Mouse (Mus musculus): Measurements from ENCODE around the gene Ldlrad2. TPM values are rescaled to one million over a fixed set of nuclear protein-coding genes. Genes with fewer than 3 reads are reported as not detected.
"Not testable (repeated sequence)": the region's sequence is repeated elsewhere in the genome, so short reads cannot be mapped to it uniquely, and the experiment has no call there.

Ldlrad2 gene
- polyA plus RNA-seq, 1 experiment from 2014 or later, result not detected

GRCm38 (mm10) chr4:137590961-137591360 lies 16.6 kb upstream of the Ldlrad2 start:
- 88% methylated on average over 4 of the region's 4 CpGs for WGBS
- no peak overlapping the region for H3K27ac ChIP-seq
- H3K36me3 ChIP-seq (replicated peaks), result no peaks in the 10 kb centered on the region
- H3K9ac ChIP-seq, result no peak overlapping the region
- H3K4me1 ChIP-seq, result peaks cover 14% of the 10 kb centered on the region
- H3K4me3 ChIP-seq, result no peak overlapping the region
- no peaks in the 10 kb centered on the region for H3K9me3 ChIP-seq
- no peaks in the 10 kb centered on the region for H3K27me3 ChIP-seq (replicated peaks)
- ATAC-seq (replicated peaks), result no peak
- H3K4me2 ChIP-seq, result no peak overlapping the region

GRCm38 (mm10) chr4:137589586-137589985 lies 15.2 kb upstream of the Ldlrad2 start:
- peaks cover 3% of the 10 kb centered on the region; the same call in 1 of the 2 replicates for H3K4me1 ChIP-seq
- WGBS, result 88% methylated on average over 3 of the region's 3 CpGs
- H3K9ac ChIP-seq, result no peak overlapping the region
- no peak overlapping the region for H3K4me3 ChIP-seq
- ATAC-seq (replicated peaks), result no peak
- no peaks in the 10 kb centered on the region for H3K9me3 ChIP-seq
- no peaks in the 10 kb centered on the region for H3K27me3 ChIP-seq (replicated peaks)
- H3K36me3 ChIP-seq (replicated peaks), result no peaks in the 10 kb centered on the region
- no peak overlapping the region for H3K27ac ChIP-seq
- H3K4me2 ChIP-seq, result no peak overlapping the region

GRCm38 (mm10) chr4:137589095-137589494 lies 14.7 kb upstream of the Ldlrad2 start:
- H3K36me3 ChIP-seq (replicated peaks); ATAC-seq (replicated peaks); H3K4me2 ChIP-seq; H3K27ac ChIP-seq; H3K4me3 ChIP-seq; H3K9me3 ChIP-seq; H3K9ac ChIP-seq; H3K4me1 ChIP-seq; H3K27me3 ChIP-seq (replicated peaks): not testable (repeated sequence)
- 73% methylated on average over 2 of the region's 3 CpGs for WGBS

- no peaks in the 10 kb centered on the region for H3K9me3 ChIP-seq
- 27% methylated on average over 3 of the region's 3 CpGs for WGBS
- no peak for ATAC-seq (replicated peaks)
Measured at GRCm38 (mm10) chr4:137581815-137582214, 7.4 kb upstream of the Ldlrad2 start.

GRCm38 (mm10) chr4:137580299-137580698 lies 5.9 kb upstream of the Ldlrad2 start:
- Histone ChIP-seq H3K9me3 (no peaks in the 10 kb centered on the region), H3K27me3 (replicated peaks) (peaks cover 15% of the 10 kb centered on the region), H3K4me1 (peaks cover 7% of the 10 kb centered on the region), H3K4me3 (no peak overlapping the region), H3K36me3 (replicated peaks) (no peaks in the 10 kb centered on the region), H3K9ac (no peak overlapping the region), H3K27ac (no peak overlapping the region), H3K4me2 (no peak overlapping the region)
- no peak for ATAC-seq (replicated peaks)
- WGBS, result 69% methylated on average over 2 of the region's 2 CpGs

More at GRCm38 (mm10) chr4:137581815-137582214, 7.4 kb upstream of the Ldlrad2 start:
- Histone ChIP-seq H3K4me3 (no peak overlapping the region), H3K36me3 (replicated peaks) (no peaks in the 10 kb centered on the region), H3K4me2 (no peak overlapping the region), H3K27me3 (replicated peaks) (peaks cover 15% of the 10 kb centered on the region), H3K27ac (no peak overlapping the region), H3K4me1 (peaks cover 7% of the 10 kb centered on the region), H3K9ac (no peak overlapping the region)

GRCm38 (mm10) chr4:137579789-137580188 lies 5.4 kb upstream of the Ldlrad2 start:
- WGBS, result 60% methylated on average over 4 of the region's 4 CpGs
- H3K4me2 ChIP-seq, result no peak overlapping the region
- no peak for ATAC-seq (replicated peaks)
- H3K9ac ChIP-seq, result no peak overlapping the region
- H3K4me1 ChIP-seq, result peaks cover 7% of the 10 kb centered on the region
- H3K27ac ChIP-seq, result no peak overlapping the region
- H3K4me3 ChIP-seq, result no peak overlapping the region
- no peaks in the 10 kb centered on the region for H3K36me3 ChIP-seq (replicated peaks)
- no peaks in the 10 kb centered on the region for H3K9me3 ChIP-seq
- H3K27me3 ChIP-seq (replicated peaks), result peaks cover 15% of the 10 kb centered on the region

- H3K27me3 ChIP-seq (replicated peaks), result peaks cover 15% of the 10 kb centered on the region
- peak overlapping the region; percentile 37 for H3K4me3 ChIP-seq
- no peak for ATAC-seq (replicated peaks)
- no peaks in the 10 kb centered on the region for H3K36me3 ChIP-seq (replicated peaks)
- H3K9ac ChIP-seq, result peak overlapping the region; percentile 22
- H3K27ac ChIP-seq, result no peak overlapping the region
- peak overlapping the region; percentile 64 for H3K4me2 ChIP-seq
- H3K9me3 ChIP-seq, result no peaks in the 10 kb centered on the region
- 4% methylated on average over 39 of the region's 39 CpGs for WGBS
- peaks cover 7% of the 10 kb centered on the region for H3K4me1 ChIP-seq
Measured at GRCm38 (mm10) chr4:137578181-137578845, 3.9 kb upstream of the Ldlrad2 start.

GRCm38 (mm10) chr4:137577486-137577885 lies 3.1 kb upstream of the Ldlrad2 start:
- Histone ChIP-seq H3K4me3 (no peak overlapping the region), H3K36me3 (replicated peaks) (no peaks in the 10 kb centered on the region), H3K9ac (no peak overlapping the region), H3K4me2 (no peak overlapping the region), H3K4me1 (peaks cover 7% of the 10 kb centered on the region), H3K9me3 (no peaks in the 10 kb centered on the region), H3K27ac (no peak overlapping the region), H3K27me3 (replicated peaks) (peaks cover 15% of the 10 kb centered on the region)
- 96% methylated on average over 12 of the region's 12 CpGs for WGBS
- no peak for ATAC-seq (replicated peaks)

- no peak overlapping the region for H3K27ac ChIP-seq
- 83% methylated on average over 9 of the region's 9 CpGs for WGBS
- no peaks in the 10 kb centered on the region for H3K9me3 ChIP-seq
- H3K36me3 ChIP-seq (replicated peaks), result no peaks in the 10 kb centered on the region
- H3K27me3 ChIP-seq (replicated peaks), result no peaks in the 10 kb centered on the region
- H3K4me2 ChIP-seq, result no peak overlapping the region
- H3K4me1 ChIP-seq, result no peaks in the 10 kb centered on the region
- H3K9ac ChIP-seq, result no peak overlapping the region
- no peak for ATAC-seq (replicated peaks)
- H3K4me3 ChIP-seq, result no peak overlapping the region
Measured at GRCm38 (mm10) chr4:137569873-137570272, 4.5 kb downstream of the Ldlrad2 start.

- H3K9me3 ChIP-seq, result no peaks in the 10 kb centered on the region
- no peak overlapping the region for H3K9ac ChIP-seq
- no peak overlapping the region for H3K4me2 ChIP-seq
- no peak for ATAC-seq (replicated peaks)
- no peak overlapping the region for H3K4me3 ChIP-seq
- no peaks in the 10 kb centered on the region for H3K4me1 ChIP-seq
- no peaks in the 10 kb centered on the region for H3K27me3 ChIP-seq (replicated peaks)
- H3K36me3 ChIP-seq (replicated peaks), result no peaks in the 10 kb centered on the region
- H3K27ac ChIP-seq, result no peak overlapping the region
- 88% methylated on average over 16 of the region's 16 CpGs for WGBS
Measured at GRCm38 (mm10) chr4:137556673-137557210, 17.6 kb downstream of the Ldlrad2 start.

- Histone ChIP-seq H3K9ac (no peak overlapping the region), H3K4me2 (no peak overlapping the region), H3K4me3 (no peak overlapping the region), H3K36me3 (replicated peaks) (no peaks in the 10 kb centered on the region), H3K4me1 (no peaks in the 10 kb centered on the region), H3K27ac (no peak overlapping the region), H3K27me3 (replicated peaks) (no peaks in the 10 kb centered on the region), H3K9me3 (no peaks in the 10 kb centered on the region)
- no peak for ATAC-seq (replicated peaks)
- 96% methylated on average over 17 of the region's 17 CpGs for WGBS
Measured at GRCm38 (mm10) chr4:137553466-137553865, 20.9 kb downstream of the Ldlrad2 start.

GRCm38 (mm10) chr4:137546003-137546525 lies 28.3 kb downstream of the Ldlrad2 start:
- ATAC-seq (replicated peaks), result no peak
- no peak overlapping the region for H3K27ac ChIP-seq
- WGBS, result 79% methylated on average over 5 of the region's 5 CpGs
- H3K9ac ChIP-seq, result no peak overlapping the region
- no peaks in the 10 kb centered on the region for H3K27me3 ChIP-seq (replicated peaks)
- no peaks in the 10 kb centered on the region for H3K4me1 ChIP-seq
- no peaks in the 10 kb centered on the region for H3K9me3 ChIP-seq
- no peak overlapping the region for H3K4me2 ChIP-seq
- no peak overlapping the region for H3K4me3 ChIP-seq
- H3K36me3 ChIP-seq (replicated peaks), result no peaks in the 10 kb centered on the region

- ATAC-seq (replicated peaks), result no peak
- no peak overlapping the region for H3K4me3 ChIP-seq
- no peaks in the 10 kb centered on the region for H3K27me3 ChIP-seq (replicated peaks)
- H3K9me3 ChIP-seq, result no peaks in the 10 kb centered on the region
- 92% methylated on average over 9 of the region's 9 CpGs for WGBS
- no peak overlapping the region for H3K9ac ChIP-seq
- H3K4me2 ChIP-seq, result no peak overlapping the region
- no peaks in the 10 kb centered on the region for H3K36me3 ChIP-seq (replicated peaks)
- no peak overlapping the region for H3K27ac ChIP-seq
- H3K4me1 ChIP-seq, result no peaks in the 10 kb centered on the region
Measured at GRCm38 (mm10) chr4:137545568-137545967, 28.8 kb downstream of the Ldlrad2 start.
